Comparison of ENCODE assay signal across 9 mouse cellular contexts in genomic region chr11:46215354-46215753, GRCm38 (mm10). TPM values are rescaled to one million over a fixed set of nuclear protein-coding genes. Genes with fewer than 3 reads are reported as not detected.
A peak's percentile ranks its signal among the peaks of the same experiment; 100 is the strongest.
DNase-seq lines count a peak whose midpoint lies in the region; ATAC-seq and TF ChIP-seq lines count a peak whose summit lies in the region.
"Had no signal": no experiment of that assay in that cellular context is flagged by ENCODE, and none has a peak within 500 bp of the region (broad histone marks: within the 10 kb centered on the region; RNA-seq: fewer than 3 reads in every experiment).

No protein-coding gene starts in this region.

- no peaks in the 10 kb centered on the region for H3K9me3 ChIP-seq in limb, embryonic 10.5 days (replicated peaks)
- no peaks in the 10 kb centered on the region for H3K9me3 ChIP-seq in midbrain, embryonic 12.5 days
- no peaks in the 10 kb centered on the region for H3K9me3 ChIP-seq in stomach, embryonic 14.5 days (ENCODE audit: control insufficient read depth, low read depth, low read length)

- WGBS in limb, embryonic 10.5 days, result 25% methylated on average over 3 of the region's 3 CpGs
- 24% methylated on average over 3 of the region's 3 CpGs for WGBS in midbrain, embryonic 12.5 days
- 11% methylated on average over 3 of the region's 3 CpGs for WGBS in stomach, embryonic 14.5 days

- DNase-seq in 416B (ENCODE audit: low read depth) (peak; percentile 87), Patski (ENCODE audit: low read depth, low spot score) (no peak)
- DNase-seq in cerebellum, postnatal 10 days, result peak; percentile 79 to 87
- DNase-seq in gastrocnemius, postnatal 10 days, result peak; percentile 29
- DNase-seq in induced T-regulatory cell, adult 2 months (ENCODE audit: low read depth), result peak; percentile 88
- DNase-seq in limb, embryonic 10.5 days (ENCODE audit: low spot score), result peak; percentile 82

- H3K27me3 ChIP-seq in Patski, result no peaks in the 10 kb centered on the region
- no peaks in the 10 kb centered on the region for H3K27me3 ChIP-seq in limb, embryonic 10.5 days (ENCODE audit: low read depth, poor library complexity, severe bottlenecking)
- no peaks in the 10 kb centered on the region for H3K27me3 ChIP-seq in midbrain, embryonic 12.5 days
- H3K27me3 ChIP-seq in stomach, embryonic 14.5 days (ENCODE audit: control insufficient read depth, insufficient read depth, low read length), result no peaks in the 10 kb centered on the region

- H3K27ac ChIP-seq in limb, embryonic 10.5 days, result peak overlapping the region; percentile 90
- peak overlapping the region; percentile 63 for H3K27ac ChIP-seq in midbrain, embryonic 12.5 days (replicated peaks)
- peak overlapping the region; percentile 99 for H3K27ac ChIP-seq in stomach, embryonic 14.5 days (ENCODE audit: low read length)

- no peak overlapping the region for H3K4me3 ChIP-seq in limb, embryonic 10.5 days
- H3K4me3 ChIP-seq in midbrain, embryonic 12.5 days, result no peak overlapping the region
- no peak overlapping the region for H3K4me3 ChIP-seq in stomach, embryonic 14.5 days (ENCODE audit: low read depth, low read length)

- H3K4me1 ChIP-seq in limb, embryonic 10.5 days, result peaks cover 45% of the 10 kb centered on the region
- H3K4me1 ChIP-seq in midbrain, embryonic 12.5 days, result peaks cover 23% of the 10 kb centered on the region
- peaks cover 33% of the 10 kb centered on the region for H3K4me1 ChIP-seq in stomach, embryonic 14.5 days (ENCODE audit: control insufficient read depth, insufficient read depth, low read length)

- peak; percentile 91 for TF ChIP-seq CTCF in Patski (IDR thresholded peaks at IDR 0.05)

- no peaks in the 10 kb centered on the region for H3K36me3 ChIP-seq in limb, embryonic 10.5 days
- 0 out of 2 replicates have a peak, but pooled peaks cover 2% of the 10 kb centered on the region for H3K36me3 ChIP-seq in midbrain, embryonic 12.5 days
- no peaks in the 10 kb centered on the region for H3K36me3 ChIP-seq in stomach, embryonic 14.5 days (ENCODE audit: control insufficient read depth, insufficient read depth, low read length)

- peak; percentile 92 for ATAC-seq in Patski
- peak; percentile 68 for ATAC-seq in midbrain, embryonic 12.5 days (ENCODE audit: low FRiP score, low read depth)
- peak; percentile 59; the same call in 1 of the 2 replicates for ATAC-seq in stomach, embryonic 14.5 days (ENCODE audit: insufficient number of reproducible peaks, insufficient read depth, low FRiP score, low read depth)

- H3K9ac ChIP-seq in midbrain, embryonic 12.5 days (replicated peaks), result no peak overlapping the region
- no peak overlapping the region for H3K9ac ChIP-seq in stomach, embryonic 14.5 days (replicated peaks; ENCODE audit: low read depth, low read length)

- H3K4me2 ChIP-seq in midbrain, embryonic 12.5 days (replicated peaks), result no peak overlapping the region
- H3K4me2 ChIP-seq in stomach, embryonic 14.5 days (replicated peaks; ENCODE audit: low read depth, low read length), result no peak overlapping the region

- CTCF ChIA-PET in Patski (lab: Charles Lee), result interaction anchor here (0.6 to 2.2 kb wide), 14 partner anchors 9 to 272 kb away, joined by 3 to 9 read pairs (median 3); no protein-coding TSS in a partner anchor

- in situ Hi-C loops in Patski (cut with MboI; ENCODE audit: low pct_unique_long_range_greater_than_20kb), result loop anchor here (5.0 to 25.0 kb wide), 3 partner anchors 37 to 1628 kb away; partner anchors contain the start of genes Adam19 and Gm12166

- POLR2A ChIA-PET in Patski (lab: Charles Lee), result no interaction called here

RNA-seq across cellular contexts. Expression of gene Fndc9, which starts 20.0 kb away (rescaled TPM):
- 0.47 TPM for polyA plus RNA-seq in Patski (2021)
- total RNA-seq in gastrocnemius, postnatal 10 days (2021), result not detected
- polyA plus RNA-seq in limb, embryonic 10.5 days (2016; fragmentation: Nextera tagmentation; extraction: Ambion mirVana), result 0.09 and 0.11 TPM in 2 replicates
- polyA plus RNA-seq in midbrain, embryonic 12.5 days (2016; fragmentation: Nextera tagmentation; extraction: Ambion mirVana), result 2.2 and 2.3 TPM in 2 replicates
- 0.18 and 0.35 TPM in 2 replicates for polyA plus RNA-seq in stomach, embryonic 14.5 days (2014; fragmentation: Nextera tagmentation; extraction: Ambion mirVana)
- total RNA-seq: gastrocnemius, postnatal 36 days had no signal

RNA-seq across cellular contexts. Expression of gene Nipal4, which starts 49.0 kb away (rescaled TPM):
- not detected for polyA plus RNA-seq in Patski (2021)
- under 1 TPM; 0.16 to 0.23 TPM for total RNA-seq in gastrocnemius, postnatal 10 days (2021)
- 0.36 TPM in 2 replicates for polyA plus RNA-seq in limb, embryonic 10.5 days (2016; fragmentation: Nextera tagmentation; extraction: Ambion mirVana)
- 1.2 and 1.4 TPM in 2 replicates for polyA plus RNA-seq in midbrain, embryonic 12.5 days (2016; fragmentation: Nextera tagmentation; extraction: Ambion mirVana)
- 4.0 and 5.1 TPM in 2 replicates for polyA plus RNA-seq in stomach, embryonic 14.5 days (2014; fragmentation: Nextera tagmentation; extraction: Ambion mirVana)
